Mouse (Mus musculus): ENCODE data around the gene Epn2. TPM values are rescaled to one million over a fixed set of nuclear protein-coding genes. Genes with fewer than 3 reads are reported as not detected.

Epn2 gene
- polyA plus RNA-seq, 1 experiment from 2014 or later: 39.0 TPM

GRCm38 (mm10) chr11:61469317-61469917 lies 110.1 kb downstream of the Epn2 start:
- WGBS: 80% methylated on average over 7 of the region's 7 CpGs
- H3K4me2 ChIP-seq (replicated peaks): no peak overlapping the region
- no peak overlapping the region for H3K4me3 ChIP-seq
- H3K9me3 ChIP-seq: no peaks in the 10 kb centered on the region
- H3K36me3 ChIP-seq: no peaks in the 10 kb centered on the region
- no peak for ATAC-seq (ENCODE audit: low FRiP score, low read depth)
- no peaks in the 10 kb centered on the region for H3K27me3 ChIP-seq
- H3K27ac ChIP-seq (replicated peaks): no peak overlapping the region
- no peaks in the 10 kb centered on the region for H3K4me1 ChIP-seq
- no peak overlapping the region for H3K9ac ChIP-seq (replicated peaks)

- no peak for ATAC-seq (ENCODE audit: low FRiP score, low read depth)
- 87% methylated on average over 4 of the region's 4 CpGs for WGBS
- no peak overlapping the region for H3K4me2 ChIP-seq (replicated peaks)
- no peaks in the 10 kb centered on the region for H3K36me3 ChIP-seq
- H3K9ac ChIP-seq (replicated peaks): no peak overlapping the region
- no peak overlapping the region for H3K4me3 ChIP-seq
- H3K27me3 ChIP-seq: no peaks in the 10 kb centered on the region
- H3K9me3 ChIP-seq: no peaks in the 10 kb centered on the region
- H3K27ac ChIP-seq (replicated peaks): no peak overlapping the region
- no peaks in the 10 kb centered on the region for H3K4me1 ChIP-seq
Observed at GRCm38 (mm10) chr11:61468534-61468933, 111.0 kb downstream of the Epn2 start.

Other genes starting within 250 kb of the Epn2 start
- not detected in 2 replicates for gene Slc47a2, start 236.8 kb downstream of the Epn2 start, polyA plus RNA-seq (2016; fragmentation: Nextera tagmentation; extraction: Ambion mirVana)
- gene Slc47a1, start 201.3 kb downstream of the Epn2 start, polyA plus RNA-seq (2016; fragmentation: Nextera tagmentation; extraction: Ambion mirVana): not detected in 2 replicates
- gene Rnf112, start 125.6 kb downstream of the Epn2 start, polyA plus RNA-seq (2016; fragmentation: Nextera tagmentation; extraction: Ambion mirVana): 4.8 and 6.6 TPM in 2 replicates
- gene Mfap4, start 94.3 kb downstream of the Epn2 start, polyA plus RNA-seq (2016; fragmentation: Nextera tagmentation; extraction: Ambion mirVana): 61.5 and 83.2 TPM in 2 replicates
- gene Mapk7, start 85.3 kb downstream of the Epn2 start, polyA plus RNA-seq (2016; fragmentation: Nextera tagmentation; extraction: Ambion mirVana): 94.2 and 100 TPM in 2 replicates
- gene B9d1, start 74.5 kb downstream of the Epn2 start, polyA plus RNA-seq (2016; fragmentation: Nextera tagmentation; extraction: Ambion mirVana): 33.2 and 37.8 TPM in 2 replicates
- gene Grap, start 73.6 kb upstream of the Epn2 start, polyA plus RNA-seq (2016; fragmentation: Nextera tagmentation; extraction: Ambion mirVana): 7.8 and 8.4 TPM in 2 replicates
- 0.50 and 0.59 TPM in 2 replicates for gene Fam83g, start 104.4 kb upstream of the Epn2 start, polyA plus RNA-seq (2016; fragmentation: Nextera tagmentation; extraction: Ambion mirVana)
- not detected in 2 replicates for gene Slc5a10, start 141.1 kb upstream of the Epn2 start, polyA plus RNA-seq (2016; fragmentation: Nextera tagmentation; extraction: Ambion mirVana)
- gene Prpsap2, start 182.4 kb upstream of the Epn2 start, polyA plus RNA-seq (2016; fragmentation: Nextera tagmentation; extraction: Ambion mirVana): 58.5 and 61.3 TPM in 2 replicates